Mouse (Mus musculus): ENCODE results near the gene Trip4. TPM values are rescaled to one million over a fixed set of nuclear protein-coding genes. Genes with fewer than 3 reads are reported as not detected.

Trip4 gene
- total and polyA plus RNA-seq, 3 experiments: 13.4 to 13.5 TPM; not detected in 1

GRCm38 (mm10) chr9:65793086-65793485 is 115.5 kb downstream of the Trip4 start:
- Histone ChIP-seq H3K9me3 (replicated peaks; ENCODE audit: insufficient read depth, low read length) (no peaks in the 10 kb centered on the region), H3K4me1 (ENCODE audit: control insufficient read depth in 1 of 2, insufficient read depth in 2 of 2, low read length in 2 of 2) (peaks cover 5 to 9% of the 10 kb centered on the region in 2 experiments; a peak in 3 of 4 replicates), H3K27me3 (ENCODE audit: control insufficient read depth in 1 of 2, insufficient read depth in 2 of 2, low read length in 2 of 2) (no peaks in the 10 kb centered on the region), H3K9ac (ENCODE audit: control insufficient read depth, low read depth, low read length, poor library complexity, severe bottlenecking) (no peak overlapping the region), H3K79me2 (ENCODE audit: control insufficient read depth, insufficient read depth, low read length, poor library complexity) (peaks cover 13% of the 10 kb centered on the region), H3K36me3 (ENCODE audit: control insufficient read depth in 1 of 2, insufficient read depth in 2 of 2, low read length in 2 of 2) (peaks cover 0 to 11% of the 10 kb centered on the region in 2 experiments; a peak in 3 of 4 replicates), H3K27ac (ENCODE audit: control insufficient read depth, low read depth, low read length) (no peak overlapping the region), H3K4me3 (ENCODE audit: control insufficient read depth in 1 of 2, insufficient read depth in 1 of 2, low read depth in 2 of 2, low read length in 2 of 2) (no peak overlapping the region)
- no peak for TF ChIP-seq ZC3H11A (IDR thresholded peaks at IDR 0.05; ENCODE audit: low read depth, low read length)
- TF ChIP-seq RAD21 (IDR thresholded peaks at IDR 0.05; ENCODE audit: low read depth, low read length): no peak
- TF ChIP-seq RCOR1 (IDR thresholded peaks at IDR 0.05; ENCODE audit: low read depth, low read length): no peak
- no peak for TF ChIP-seq GABPA (IDR thresholded peaks at IDR 0.05; ENCODE audit: low read depth, low read length)
- no peak for TF ChIP-seq ETS1 (IDR thresholded peaks at IDR 0.05; ENCODE audit: low read depth, low read length)
- no peak for TF ChIP-seq POLR2A (IDR thresholded peaks at IDR 0.05; ENCODE audit: control insufficient read depth in 1 of 2, insufficient read depth in 1 of 2, low read depth in 1 of 2, low read length in 2 of 2, poor library complexity in 1 of 2)
- no peak for TF ChIP-seq SMC3 (IDR thresholded peaks at IDR 0.05; ENCODE audit: low read depth, low read length)
- no peak for TF ChIP-seq NELFE (IDR thresholded peaks at IDR 0.05; ENCODE audit: low read depth, low read length)
- no peak for TF ChIP-seq USF1 (IDR thresholded peaks at IDR 0.05; ENCODE audit: low read depth, low read length)
- TF ChIP-seq MXI1 (IDR thresholded peaks at IDR 0.05; ENCODE audit: low read depth, low read length): no peak
- TF ChIP-seq KAT2A (conservative IDR thresholded peaks at IDR 0.05; ENCODE audit: low read depth, low read length): no peak
- DNase-seq (ENCODE audit: low read depth, low spot score): no peak

- H3K4me1 ChIP-seq (ENCODE audit: control insufficient read depth in 1 of 2, insufficient read depth in 2 of 2, low read length in 2 of 2): peaks cover 11 to 18% of the 10 kb centered on the region in 2 experiments
- H3K27ac ChIP-seq (ENCODE audit: control insufficient read depth, low read depth, low read length): no peak overlapping the region
- H3K36me3 ChIP-seq (ENCODE audit: control insufficient read depth in 1 of 2, insufficient read depth in 2 of 2, low read length in 2 of 2): peaks cover 0 to 20% of the 10 kb centered on the region in 2 experiments; a peak in 3 of 4 replicates
- H3K4me3 ChIP-seq (ENCODE audit: control insufficient read depth in 1 of 2, insufficient read depth in 1 of 2, low read depth in 2 of 2, low read length in 2 of 2): no peak overlapping the region
- no peaks in the 10 kb centered on the region for H3K27me3 ChIP-seq (ENCODE audit: control insufficient read depth in 1 of 2, insufficient read depth in 2 of 2, low read length in 2 of 2)
- no peak for DNase-seq (ENCODE audit: low read depth, low spot score)
- no peak overlapping the region for H3K9ac ChIP-seq (ENCODE audit: control insufficient read depth, low read depth, low read length, poor library complexity, severe bottlenecking)
- H3K79me2 ChIP-seq (ENCODE audit: control insufficient read depth, insufficient read depth, low read length, poor library complexity): peaks cover 13% of the 10 kb centered on the region
- TF ChIP-seq ZKSCAN1 (IDR thresholded peaks at IDR 0.05; ENCODE audit: low read depth, low read length) (no peak), MYB (IDR thresholded peaks at IDR 0.05; ENCODE audit: low read depth, low read length) (no peak), E2F4 (IDR thresholded peaks at IDR 0.05; ENCODE audit: borderline replicate concordance, low read depth, low read length) (no peak), ELF1 (IDR thresholded peaks at IDR 0.05; ENCODE audit: low read depth, low read length) (no peak), USF1 (IDR thresholded peaks at IDR 0.05; ENCODE audit: low read depth, low read length) (no peak), ZNF384 (IDR thresholded peaks at IDR 0.05; ENCODE audit: low read depth, low read length) (no peak), EP300 (IDR thresholded peaks at IDR 0.05; ENCODE audit: low read depth in 1 of 2, low read length in 2 of 2) (no peak), POLR2AphosphoS2 (IDR thresholded peaks at IDR 0.05; ENCODE audit: low read length) (no peak), CHD1 (IDR thresholded peaks at IDR 0.05; ENCODE audit: low read depth, low read length) (no peak), TAL1 (IDR thresholded peaks at IDR 0.05; ENCODE audit: low read length) (no peak), JUND (IDR thresholded peaks at IDR 0.05; ENCODE audit: low read depth, low read length) (no peak), POLR2A (IDR thresholded peaks at IDR 0.05; ENCODE audit: control insufficient read depth in 1 of 2, insufficient read depth in 1 of 2, low read depth in 1 of 2, low read length in 2 of 2, poor library complexity in 1 of 2) (no peak), SMC3 (IDR thresholded peaks at IDR 0.05; ENCODE audit: low read depth, low read length) (no peak), POLR2AphosphoS5 (IDR thresholded peaks at IDR 0.05; ENCODE audit: borderline replicate concordance, low read depth, low read length) (no peak), MEF2A (IDR thresholded peaks at IDR 0.05; ENCODE audit: extremely low read depth, insufficient replicate concordance, low read depth, low read length, poor library complexity, severe bottlenecking) (no peak), NRF1 (IDR thresholded peaks at IDR 0.05; ENCODE audit: insufficient read depth, low read depth, low read length, poor library complexity, severe bottlenecking) (no peak), CHD2 (IDR thresholded peaks at IDR 0.05; ENCODE audit: low read length) (no peak), SIN3A (IDR thresholded peaks at IDR 0.05; ENCODE audit: low read length) (no peak)
- no peaks in the 10 kb centered on the region for H3K9me3 ChIP-seq (replicated peaks; ENCODE audit: insufficient read depth, low read length)
Observed at GRCm38 (mm10) chr9:65791846-65792245, 116.7 kb downstream of the Trip4 start.
